Mouse (Mus musculus) bone marrow, adult 2 months (tissue): ENCODE measurements around the gene T2.

Experiments used
- CTCF ChIP-seq: fragments of 200-500 bp; IDR thresholded peaks from 2 replicates; pipeline ENCODE4 v1.5.1; 2011; ENCODE audit warnings: low read length, control low read depth; ENCODE audit not compliant: control insufficient read depth, insufficient read depth
- POLR2A ChIP-seq: fragments of 200-500 bp; IDR thresholded peaks from 2 replicates; pipeline ENCODE4 v1.6.1; 2011; ENCODE audit warnings: low read depth, mild to moderate bottlenecking, control low read depth, low read length, borderline replicate concordance; ENCODE audit not compliant: control insufficient read depth

DNA sequence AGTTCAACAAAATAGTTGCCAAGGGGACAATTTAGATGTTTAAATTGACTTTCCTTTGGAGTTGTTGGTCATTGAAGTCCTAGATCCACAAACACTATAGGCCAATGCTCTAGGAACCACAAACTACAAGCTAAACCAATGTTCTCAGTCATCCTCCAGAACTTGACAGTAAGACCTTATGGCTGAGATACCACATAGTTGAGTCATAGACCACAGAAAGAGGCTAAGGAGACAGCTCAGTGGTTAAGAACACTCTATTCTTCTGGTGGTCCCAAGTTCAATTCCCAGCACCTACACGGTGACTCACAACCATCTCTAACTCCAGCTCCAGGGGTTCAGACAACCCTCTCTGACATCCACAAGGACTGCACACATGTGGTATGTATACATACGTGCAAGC is 29.6 kb downstream of the T2 start:
- TF ChIP-seq POLR2A (no peak), CTCF (no peak)
